Mouse (Mus musculus): ENCODE data around the gene Pcnx3. TPM values are rescaled to one million over a fixed set of nuclear protein-coding genes. Genes with fewer than 3 reads are reported as not detected.
"Not testable (repeated sequence)": the region's sequence is repeated elsewhere in the genome, so short reads cannot be mapped to it uniquely, and the experiment has no call there.

Pcnx3 gene
- total RNA-seq, 2 experiments from 2014 or later, result 17.3 to 18.4 TPM

GRCm38 (mm10) chr19:5713255-5713654 is 24.5 kb upstream of the Pcnx3 start:
- no peak for DNase-seq

GRCm38 (mm10) chr19:5711907-5712460 is 23.3 kb upstream of the Pcnx3 start:
- peak in 1 of 2 experiments; percentile 62 for DNase-seq

- DNase-seq, result peak; percentile 81 to 84
These were observed 22.5 kb upstream of the Pcnx3 start for GRCm38 (mm10) chr19:5711218-5711617.

GRCm38 (mm10) chr19:5710581-5710980 is 21.9 kb upstream of the Pcnx3 start:
- no peak for DNase-seq

- no peak for DNase-seq
These were observed 21.4 kb upstream of the Pcnx3 start for GRCm38 (mm10) chr19:5710068-5710467.

- peak in 1 of 2 experiments; percentile 39 for DNase-seq
These were observed 16.3 kb upstream of the Pcnx3 start for GRCm38 (mm10) chr19:5704801-5705571.

GRCm38 (mm10) chr19:5704163-5704800 is 15.6 kb upstream of the Pcnx3 start, which contains the start of gene Kcnk7:
TSS of gene Kcnk7 (plus strand) at chr19:5704367.
- no peak for DNase-seq

- no peak for DNase-seq
These were observed 7.2 kb upstream of the Pcnx3 start for GRCm38 (mm10) chr19:5695849-5696462.

GRCm38 (mm10) chr19:5693801-5694200 is 5.1 kb upstream of the Pcnx3 start:
- no peak for DNase-seq

- DNase-seq, result peak in 1 of 2 experiments; percentile 34
These were observed 4.2 kb upstream of the Pcnx3 start for GRCm38 (mm10) chr19:5692913-5693396.

- peak; percentile 72 to 93 for DNase-seq
These were observed 3.6 kb upstream of the Pcnx3 start for GRCm38 (mm10) chr19:5692086-5692912.

- DNase-seq, result no peak
These were observed 2.9 kb upstream of the Pcnx3 start for GRCm38 (mm10) chr19:5691601-5692000.

GRCm38 (mm10) chr19:5690343-5690735 is 1.6 kb upstream of the Pcnx3 start:
- DNase-seq, result no peak

- peak; percentile 91 to 96 for DNase-seq
These were observed 1.0 kb upstream of the Pcnx3 start for GRCm38 (mm10) chr19:5689565-5690342.

- DNase-seq, result no peak
These were observed 350 bp upstream of the Pcnx3 start for GRCm38 (mm10) chr19:5689088-5689428.

GRCm38 (mm10) chr19:5687738-5688137 is 970 bp downstream of the Pcnx3 start:
- no peak for DNase-seq

GRCm38 (mm10) chr19:5686954-5687353 is 1.8 kb downstream of the Pcnx3 start:
- DNase-seq, result not testable (repeated sequence)

GRCm38 (mm10) chr19:5686437-5686836 is 2.3 kb downstream of the Pcnx3 start:
- DNase-seq, result no peak

- no peak for DNase-seq
These were observed 2.8 kb downstream of the Pcnx3 start for GRCm38 (mm10) chr19:5685861-5686260.

GRCm38 (mm10) chr19:5685431-5685830 is 3.3 kb downstream of the Pcnx3 start:
- no peak for DNase-seq

GRCm38 (mm10) chr19:5684985-5685384 is 3.7 kb downstream of the Pcnx3 start:
- DNase-seq, result no peak
